Mouse (Mus musculus) natural killer cell, adult 2 months (primary cell): ENCODE measurements around the gene Rubcnl.
A peak's percentile ranks its signal among the peaks of the same experiment; 100 is the strongest.

Experiments used
- DNase-seq, 2 experiments: peaks; one replicate each; pipeline ENCODE4 v3.0.0; 2022; ENCODE audit warnings: low spot score in 2 of 2

The Rubcnl gene

DNA sequence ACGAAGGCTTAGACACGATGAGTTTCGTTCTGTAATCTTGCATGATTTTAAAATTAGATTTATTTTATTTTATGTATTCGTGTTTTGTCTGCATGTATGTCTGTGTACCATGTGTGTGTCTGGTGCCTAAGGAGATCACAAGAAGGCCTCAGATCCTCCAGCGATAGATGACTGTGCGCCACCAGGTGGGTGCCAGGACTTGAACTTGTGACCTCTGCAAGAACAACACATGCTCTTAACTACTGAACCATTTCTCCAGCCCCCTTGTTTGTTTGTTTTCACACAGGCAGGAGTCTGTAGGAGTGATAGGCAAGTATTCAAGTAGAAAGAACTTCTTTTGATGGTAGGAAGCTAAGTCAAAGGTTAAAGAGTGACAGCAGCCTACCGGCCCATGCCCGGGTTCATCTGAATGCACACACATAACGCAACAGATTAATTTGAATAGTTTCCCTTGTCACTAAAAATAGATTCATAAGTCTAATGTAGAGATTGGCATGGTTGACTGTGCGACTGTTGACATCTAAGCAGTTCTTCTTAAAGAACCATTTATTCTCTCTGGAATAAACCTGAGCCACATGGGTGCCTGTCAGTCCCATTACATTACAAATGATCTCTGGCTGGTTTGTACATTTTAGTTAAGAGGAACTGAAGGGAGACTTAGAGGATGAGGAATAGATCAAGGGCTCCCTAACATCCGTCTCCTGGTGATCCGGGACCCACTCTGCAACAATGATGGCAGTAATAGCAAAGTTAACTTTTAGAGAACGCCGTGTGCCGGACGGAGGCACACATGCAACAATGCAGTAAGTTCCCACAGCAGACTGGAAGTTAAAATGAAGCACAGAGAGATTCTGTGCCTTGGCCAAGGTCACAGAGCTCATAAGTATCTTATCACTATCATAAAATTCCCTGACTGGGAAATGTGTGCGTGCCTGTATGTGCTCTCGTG lies 2.3 kb downstream of the Rubcnl start:
- DNase-seq: peak in 1 of 2 experiments; percentile 57

DNA sequence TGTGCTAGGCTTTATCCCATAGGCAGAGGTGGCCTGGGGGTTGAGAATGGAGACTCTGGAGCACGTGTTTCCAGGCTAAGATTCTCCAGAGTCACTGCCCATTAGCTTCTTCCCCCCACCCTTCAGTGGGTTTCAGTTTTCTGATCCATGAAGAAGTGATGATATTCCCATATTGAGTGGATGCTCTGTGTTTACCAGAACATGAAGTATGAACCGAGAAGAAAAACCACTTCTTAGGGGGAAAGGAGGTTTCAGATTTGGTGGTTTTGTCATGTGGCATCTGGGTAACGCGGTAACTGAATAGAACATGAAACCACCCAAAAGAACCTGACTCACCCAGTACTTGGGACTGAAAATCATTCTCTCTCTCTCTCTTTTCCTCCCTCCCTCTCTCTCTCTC lies 3.0 kb downstream of the Rubcnl start:
- no peak for DNase-seq

DNA sequence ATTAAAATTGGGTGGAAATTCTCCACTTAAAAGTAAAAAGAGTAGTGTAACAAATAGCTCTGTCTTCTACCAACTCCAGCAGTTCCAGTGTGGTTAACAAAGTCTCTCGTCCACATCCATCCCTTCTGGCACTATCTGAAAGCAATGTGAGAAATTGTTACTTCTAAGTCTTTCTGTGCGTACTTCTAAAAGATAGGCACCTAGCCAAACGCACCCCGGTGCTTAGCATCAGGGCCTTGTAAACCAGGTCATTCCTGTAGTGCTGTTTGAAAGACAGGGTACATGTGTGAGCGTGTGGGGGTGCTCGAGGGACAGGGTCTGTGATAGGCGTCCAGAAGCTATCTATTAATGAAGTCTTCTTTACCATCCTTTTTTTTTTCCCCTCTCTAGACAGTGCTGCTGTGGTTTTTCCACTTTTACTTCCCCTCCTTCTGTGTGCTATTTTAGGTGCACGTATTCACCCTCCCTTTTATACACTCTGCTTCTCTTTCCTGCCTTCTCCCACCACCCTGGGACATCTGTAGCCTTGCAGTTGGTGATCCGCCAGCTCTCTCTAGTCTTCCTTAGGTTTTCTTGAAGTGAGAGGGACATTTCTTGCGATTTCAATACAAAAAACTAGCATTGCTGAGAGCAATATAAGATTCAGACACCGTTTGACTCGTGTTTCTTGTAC lies 4.9 kb downstream of the Rubcnl start:
- no peak for DNase-seq

DNA sequence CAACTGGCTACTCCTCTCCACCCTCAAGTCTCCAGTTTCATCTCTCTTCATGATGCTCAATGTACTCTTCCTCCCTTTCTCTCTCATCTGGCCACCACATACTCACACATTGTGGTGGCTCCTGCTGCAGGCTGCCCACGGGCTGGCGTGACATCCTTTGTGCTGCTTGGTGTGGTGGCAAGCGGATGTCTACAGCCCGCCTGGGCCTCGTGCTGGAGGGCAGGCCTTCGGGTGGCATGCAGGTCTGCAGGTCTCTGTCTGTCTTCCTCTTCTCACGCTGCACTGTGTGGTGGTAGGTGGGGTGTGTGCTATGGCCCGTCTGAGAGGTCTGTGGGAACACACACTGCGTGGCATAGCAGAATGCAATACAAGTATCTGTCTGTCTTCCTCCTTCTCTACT lies 6.7 kb downstream of the Rubcnl start:
- DNase-seq: peak; percentile 75 to 77

DNA sequence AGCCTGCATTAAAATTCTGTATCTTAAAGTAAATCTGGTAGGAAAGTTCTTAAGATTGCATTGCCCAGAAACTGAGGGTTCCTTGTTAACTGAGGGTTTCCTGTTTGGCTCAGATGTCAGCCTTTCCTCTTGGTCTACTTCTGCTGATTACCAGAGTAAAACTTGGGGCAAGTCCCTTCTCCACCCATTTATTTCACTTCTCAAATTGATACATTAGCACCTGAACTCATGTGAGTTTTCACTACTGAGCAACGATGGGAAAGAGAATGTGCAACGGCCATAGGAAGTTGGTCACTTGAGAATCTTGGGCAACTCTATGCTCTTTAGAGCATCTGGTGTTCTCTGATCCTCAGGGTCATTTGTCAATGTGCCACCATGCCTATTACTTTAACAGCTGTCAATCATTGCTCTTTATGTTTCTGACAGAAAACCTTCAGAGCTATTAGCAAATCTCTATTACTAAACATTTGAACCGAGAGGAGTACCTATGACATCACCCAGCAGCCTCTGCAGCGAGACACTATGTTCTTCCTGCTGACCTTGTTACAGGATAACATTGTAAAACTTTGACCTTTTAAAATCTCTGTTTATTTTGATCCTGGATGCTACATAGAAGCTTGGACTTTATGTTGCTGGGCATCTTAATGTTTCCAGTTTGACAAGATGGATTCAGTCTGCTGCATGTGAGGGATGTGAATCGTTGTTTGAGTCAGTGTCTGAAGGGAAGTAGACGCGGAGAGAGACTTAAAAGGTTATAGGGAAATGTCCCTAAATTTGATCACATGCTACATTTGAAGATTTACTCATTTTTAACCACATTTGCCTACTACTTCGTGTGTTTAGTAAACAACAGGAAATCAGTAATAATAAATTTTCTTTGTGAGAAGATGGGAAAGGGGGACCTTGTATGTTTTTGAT lies 9.2 kb downstream of the Rubcnl start:
- DNase-seq: peak in 1 of 2 experiments; percentile 53

DNA sequence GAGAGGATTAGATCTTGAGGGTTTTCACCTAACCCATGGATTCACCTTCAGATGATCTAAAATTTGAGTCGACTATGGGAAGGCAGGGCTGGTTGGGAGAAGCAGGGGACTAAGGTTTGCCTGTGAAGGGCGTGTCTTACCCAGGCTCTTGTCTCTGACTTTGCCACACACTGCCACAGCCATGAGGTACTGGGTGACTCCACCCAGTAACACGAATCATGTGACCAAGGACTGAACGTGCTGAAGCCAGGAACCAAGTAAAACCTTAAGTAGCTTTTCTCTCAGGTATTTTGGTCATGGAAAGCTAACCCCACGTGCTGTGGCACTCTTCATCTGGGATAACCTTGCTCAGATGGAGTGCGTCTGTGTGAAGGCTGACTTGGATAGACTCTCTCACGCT lies 14.9 kb downstream of the Rubcnl start:
- DNase-seq: no peak

DNA sequence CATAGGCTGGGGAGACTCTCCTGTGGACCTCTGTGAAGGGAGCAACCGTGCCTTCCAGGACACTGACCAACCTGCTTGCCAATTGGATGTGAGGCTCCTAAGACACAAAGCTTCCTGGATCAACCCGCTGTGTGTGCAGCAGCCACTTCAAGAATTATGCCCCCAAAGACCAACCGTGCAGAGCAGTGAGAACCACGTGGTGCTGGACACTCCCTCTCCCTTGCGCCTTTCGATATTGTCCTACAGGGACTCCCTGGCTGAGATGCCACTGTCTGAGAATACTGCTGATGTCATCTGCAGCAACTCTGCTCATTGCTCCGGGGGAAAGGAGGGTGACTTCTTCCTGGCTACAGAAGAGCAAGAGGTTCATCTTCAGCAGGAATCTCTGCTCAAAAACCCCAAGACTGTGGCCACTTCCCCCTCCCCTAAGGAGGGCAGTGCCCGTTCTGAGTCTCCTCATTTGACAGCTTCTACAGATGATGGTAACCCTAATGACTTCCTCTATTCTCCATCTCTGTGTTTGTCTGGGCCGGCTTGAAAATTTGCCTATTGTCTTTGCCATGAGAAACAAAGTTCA lies 16.3 kb downstream of the Rubcnl start:
- DNase-seq: peak in 1 of 2 experiments; percentile 61

DNA sequence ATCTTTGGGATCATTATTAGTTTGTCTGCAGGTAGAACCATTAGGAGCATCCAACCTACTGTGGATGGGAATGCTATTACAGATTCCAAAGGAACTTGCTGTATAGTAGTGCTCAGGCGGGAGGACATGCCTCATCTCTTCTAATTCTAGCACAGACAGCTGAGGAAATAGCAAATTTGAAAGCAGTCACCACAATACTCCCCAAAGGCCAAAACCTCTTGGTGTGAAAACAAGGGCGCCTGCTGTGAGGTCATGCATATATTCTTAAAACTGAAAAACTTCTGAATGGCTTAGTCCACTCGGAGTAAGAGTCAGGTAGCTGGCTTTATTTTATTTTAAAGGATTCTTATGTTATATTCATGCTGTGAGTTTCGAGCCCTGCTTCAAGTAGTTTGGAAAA lies 16.9 kb downstream of the Rubcnl start:
- DNase-seq: peak; percentile 47

DNA sequence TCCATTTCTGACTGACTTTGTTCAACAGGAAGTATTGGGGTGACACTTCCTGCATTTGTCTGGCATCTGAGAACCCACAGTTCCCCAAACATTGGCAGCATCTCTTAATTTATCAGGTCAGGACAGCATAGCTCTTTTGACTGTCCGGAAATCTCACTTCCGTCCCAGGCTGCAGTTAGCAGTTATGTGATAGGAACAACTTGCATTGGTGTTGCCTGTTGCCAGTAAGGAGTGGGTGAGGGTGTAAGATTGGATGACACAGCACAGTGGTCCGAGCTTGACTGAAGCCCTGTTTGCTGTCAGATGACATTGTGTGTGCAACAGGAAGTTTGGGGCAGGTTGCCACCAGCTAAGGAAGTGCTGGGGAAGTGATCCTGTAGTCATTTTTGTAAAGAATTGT lies 18.4 kb downstream of the Rubcnl start:
- DNase-seq: peak; percentile 77 to 81

DNA sequence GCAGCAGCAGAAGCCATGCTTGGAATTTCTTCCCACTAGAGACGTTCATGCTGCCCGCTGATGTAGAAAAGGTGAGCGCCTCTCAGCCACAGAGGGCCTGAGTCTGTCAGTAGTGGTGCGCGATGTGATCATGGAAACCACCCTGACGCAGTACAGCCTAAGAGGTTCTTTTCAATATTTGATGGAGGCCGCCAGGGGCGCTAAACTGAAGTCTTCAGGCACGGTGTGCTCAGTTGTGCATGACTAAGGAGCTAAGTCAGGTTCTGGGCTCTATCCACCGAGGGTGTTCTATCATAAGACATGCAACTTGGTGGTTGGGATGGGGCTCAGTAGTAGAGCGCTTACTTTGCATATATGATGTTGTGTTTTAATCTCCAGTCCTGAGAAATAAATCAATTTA lies 19.6 kb downstream of the Rubcnl start:
- no peak for DNase-seq

DNA sequence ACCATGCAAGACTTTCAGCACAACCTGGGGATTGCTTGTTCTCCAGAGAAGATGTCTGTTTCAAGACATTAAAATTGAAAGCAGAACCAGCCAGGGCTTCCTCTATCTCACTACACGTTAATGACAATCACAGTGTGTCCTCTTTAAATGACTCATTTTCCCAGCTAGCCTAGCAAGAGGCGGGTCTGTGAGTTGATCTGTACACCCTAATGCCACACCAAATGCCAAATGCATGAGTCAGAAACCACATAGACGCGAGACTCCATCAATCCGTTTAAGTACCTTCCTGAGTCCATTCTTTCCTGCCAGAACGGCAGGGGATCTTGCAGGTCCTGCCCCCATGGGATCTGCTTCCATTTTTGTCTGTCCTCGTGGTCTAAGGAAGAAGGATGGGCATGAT lies 29.4 kb downstream of the Rubcnl start:
- peak in 1 of 2 experiments; percentile 30 for DNase-seq

DNA sequence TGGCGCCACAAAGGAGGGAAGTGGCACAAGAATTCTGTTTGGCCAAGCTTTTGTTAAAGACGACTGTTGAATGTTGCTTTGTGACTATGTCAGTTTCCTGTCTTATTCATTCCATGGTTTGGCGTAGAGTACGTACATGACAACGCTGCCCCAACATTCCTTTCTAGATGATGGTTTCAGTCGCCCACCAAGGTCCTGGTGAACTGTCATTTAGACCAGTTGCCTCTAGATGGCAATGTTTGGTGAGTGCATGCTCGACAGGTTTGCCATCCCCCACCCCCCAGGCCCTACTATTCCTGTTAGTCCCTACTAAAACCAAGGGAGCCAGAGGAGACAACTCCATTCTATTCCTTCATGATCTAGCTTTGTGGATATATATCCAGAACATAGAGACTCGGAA lies 36.6 kb downstream of the Rubcnl start:
- DNase-seq: no peak

DNA sequence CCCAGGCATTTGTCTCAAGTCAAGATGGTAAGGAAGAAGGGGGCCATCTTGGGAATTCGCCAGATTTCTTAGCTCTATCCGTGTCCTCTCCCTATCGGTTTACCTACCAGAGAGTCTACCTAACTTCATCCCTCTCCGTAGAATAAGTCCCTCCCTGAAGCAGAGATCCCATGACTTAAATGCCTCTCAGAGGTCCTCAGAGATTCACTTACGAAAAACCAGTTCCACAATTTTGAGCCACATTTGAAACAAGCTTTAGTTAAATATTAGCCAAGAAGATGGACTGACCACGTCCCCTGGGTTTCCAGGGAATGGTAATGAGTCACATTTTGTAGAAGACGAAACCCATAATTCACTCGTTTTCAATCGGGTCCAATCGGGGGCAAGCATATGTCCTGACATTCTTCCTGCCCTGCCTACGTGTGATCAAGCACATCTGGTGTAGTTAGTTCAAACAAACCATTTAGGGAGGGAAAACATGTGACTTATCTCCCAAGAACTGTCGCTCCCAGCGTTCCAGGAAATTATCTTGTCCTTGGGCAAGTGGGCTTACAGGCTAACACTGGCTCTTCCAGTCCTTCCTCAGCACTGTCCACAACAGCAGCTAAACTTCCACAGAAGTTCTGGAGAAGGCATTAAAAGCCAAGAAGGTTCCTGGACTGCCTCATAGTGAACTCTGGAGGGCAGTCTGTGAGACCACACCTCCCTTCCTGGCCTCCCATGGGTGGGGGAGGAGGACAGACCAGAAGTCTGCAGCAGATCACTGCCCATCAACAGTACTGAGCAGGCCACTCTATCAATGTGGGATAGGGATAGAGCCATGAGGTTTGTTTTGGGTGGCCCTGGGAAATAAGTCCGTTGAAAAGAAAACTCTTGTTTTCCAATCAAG lies 38.9 kb downstream of the Rubcnl start:
- DNase-seq: no peak

DNA sequence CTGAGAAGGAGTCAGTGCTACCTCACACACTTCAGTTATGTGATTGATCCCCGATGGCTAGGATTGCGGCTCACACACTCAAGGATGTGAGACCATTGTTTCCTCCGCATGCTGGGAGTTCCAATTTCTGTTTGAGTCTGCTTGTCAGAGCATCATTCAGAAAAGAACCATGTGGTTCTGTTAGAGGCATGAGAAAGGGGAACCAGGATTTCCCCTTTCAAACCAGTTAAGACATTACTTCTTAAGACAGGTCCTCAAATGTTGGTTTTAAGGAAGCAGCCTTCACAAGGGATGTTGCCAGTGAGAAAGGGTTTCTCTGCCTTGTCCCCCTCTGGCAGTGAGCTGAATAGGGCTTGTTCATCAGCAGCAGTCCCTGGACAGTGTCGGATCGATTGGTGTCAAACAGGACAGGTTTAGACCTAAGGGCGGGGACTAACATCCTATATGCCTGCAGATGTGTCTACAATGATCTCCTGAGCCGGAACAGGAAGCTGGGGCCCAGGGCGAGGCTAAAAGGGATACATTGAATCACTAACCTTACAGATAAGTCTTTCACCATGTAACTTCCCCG lies 41.1 kb downstream of the Rubcnl start:
- peak; percentile 21 to 50 for DNase-seq

DNA sequence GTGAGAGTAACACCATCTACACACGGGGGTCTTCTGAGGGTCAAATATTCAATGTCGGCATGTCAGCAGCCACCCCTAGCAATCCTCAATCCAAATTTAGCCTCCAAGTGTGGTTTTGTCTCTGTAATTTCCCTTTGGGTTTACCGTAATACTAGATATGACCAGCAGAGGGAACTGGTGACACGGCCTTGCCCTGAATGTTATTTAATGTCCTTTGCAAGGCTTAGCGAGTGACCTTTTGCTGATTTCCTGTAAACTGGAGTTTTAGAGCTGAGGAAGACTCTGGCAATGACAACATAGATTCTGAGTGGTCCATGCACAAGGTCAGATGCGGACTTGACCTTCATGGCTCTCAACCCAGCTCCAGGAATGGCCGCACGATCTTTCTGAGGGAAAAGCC lies 44.7 kb downstream of the Rubcnl start:
- peak; percentile 46 to 47 for DNase-seq

DNA sequence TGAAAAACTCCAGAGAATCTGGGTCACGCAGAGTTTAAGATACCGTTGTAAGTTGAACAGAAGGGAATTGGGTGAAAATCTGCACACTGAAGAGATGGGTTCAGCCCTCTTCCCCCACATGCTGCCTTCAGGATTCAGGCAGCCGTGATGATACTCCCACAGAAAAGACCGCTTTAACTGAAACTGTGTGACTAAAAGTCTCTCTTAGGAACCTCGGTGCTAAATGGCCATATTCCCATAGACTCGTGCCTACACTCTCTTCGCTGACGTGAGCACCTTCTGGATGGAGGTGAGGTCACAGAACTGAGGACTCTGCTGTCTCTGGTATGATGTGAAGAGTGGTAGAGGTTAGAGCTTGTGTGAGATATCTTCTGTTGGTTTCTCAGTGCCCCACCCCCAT lies 48.1 kb downstream of the Rubcnl start:
- DNase-seq: no peak

DNA sequence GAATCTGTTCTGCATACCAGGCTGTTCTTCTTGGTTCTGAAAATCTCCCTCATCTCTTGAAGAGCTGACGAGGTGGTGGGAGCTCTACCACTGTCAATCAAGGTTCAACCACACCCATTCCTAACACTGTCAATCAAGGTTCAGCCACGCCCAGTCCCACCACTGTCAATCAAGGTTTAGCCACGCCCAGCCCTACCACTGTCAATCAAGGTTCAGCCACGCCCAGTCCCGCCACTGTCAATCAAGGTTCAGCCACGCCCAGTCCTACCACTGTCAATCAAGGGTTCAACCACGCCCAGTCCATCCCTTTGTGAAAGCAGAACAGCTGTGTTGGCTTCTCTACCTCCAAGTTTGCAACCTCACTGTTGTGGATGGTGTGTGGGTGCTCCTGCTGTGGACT lies 48.7 kb downstream of the Rubcnl start:
- peak in 1 of 2 experiments; percentile 62 for DNase-seq

DNA sequence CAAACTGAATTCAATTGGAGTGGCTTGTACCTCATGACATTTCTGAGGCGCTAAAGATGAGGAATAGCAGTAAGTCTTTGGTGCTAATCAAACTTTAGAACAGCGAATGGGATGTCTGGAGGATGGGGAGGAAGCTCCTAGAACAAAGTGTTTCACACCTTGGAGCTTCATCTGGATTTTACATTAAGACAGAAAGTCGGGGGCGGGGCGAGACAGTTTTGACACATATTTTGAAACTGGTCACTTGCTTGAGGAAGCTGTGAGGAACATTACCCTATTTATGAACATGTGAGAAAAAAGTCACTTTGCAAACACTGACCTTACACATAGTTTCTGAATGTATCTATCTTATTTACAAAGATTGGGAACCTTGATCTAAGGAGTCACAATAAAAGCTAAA lies 49.4 kb downstream of the Rubcnl start:
- no peak for DNase-seq

DNA sequence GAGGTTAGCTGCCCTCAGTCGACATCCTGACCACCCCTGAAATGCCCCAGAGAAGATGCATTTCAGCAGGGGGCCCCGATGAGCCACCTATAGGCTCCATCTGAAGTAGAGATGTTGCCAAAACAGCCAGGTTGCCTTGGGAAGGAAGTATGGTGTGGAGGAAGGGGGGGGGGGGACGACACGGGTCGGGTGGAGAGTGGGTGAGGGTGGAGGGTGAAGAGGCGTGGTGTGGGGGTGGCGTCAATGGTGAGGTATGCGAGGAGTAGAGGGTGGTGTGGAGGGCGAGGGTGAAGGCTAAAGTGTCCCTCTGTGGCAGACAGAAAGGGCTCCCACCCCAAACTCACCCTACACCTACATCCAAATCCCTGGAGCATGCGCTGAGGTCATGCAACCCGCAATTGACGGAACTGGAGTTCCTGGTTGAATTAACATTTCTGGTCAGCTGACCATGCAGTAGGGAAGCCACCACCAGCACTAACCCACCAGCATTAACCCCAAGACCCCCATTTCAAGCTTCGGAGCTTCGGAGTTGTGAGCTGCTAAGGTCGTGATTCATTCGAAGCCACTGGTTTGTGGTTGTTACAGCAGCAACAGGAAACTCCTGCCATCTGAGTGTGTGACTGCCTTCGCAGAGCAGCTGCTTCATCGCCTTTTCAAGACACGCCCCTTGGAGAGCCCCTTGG lies 52.7 kb downstream of the Rubcnl start:
- DNase-seq: peak; percentile 81 to 83
